ENCODE assay signal across 10 mouse cellular contexts in genomic region chr3:103224231-103224765, GRCm38 (mm10).
"Had no signal": no experiment of that assay in that cellular context is flagged by ENCODE, and none has a peak within 500 bp of the region (broad histone marks: within the 10 kb centered on the region; RNA-seq: fewer than 3 reads in every experiment).

No protein-coding gene starts in this region.

- H3K9ac ChIP-seq: liver, embryonic 14.5 days; lung, embryonic 14.5 days; midbrain, embryonic 13.5 days; midbrain, embryonic 15.5 days; neural tube, embryonic 12.5 days had no signal

- H3K9me3 ChIP-seq: midbrain, embryonic 15.5 days had no signal

- H3K27ac ChIP-seq: liver, embryonic 14.5 days; midbrain, embryonic 13.5 days; midbrain, embryonic 15.5 days; neural tube, embryonic 12.5 days had no signal

- H3K4me1 ChIP-seq: megakaryocyte, embryonic 14.5 days; midbrain, embryonic 13.5 days; midbrain, embryonic 15.5 days; neural tube, embryonic 12.5 days had no signal

- H3K4me3 ChIP-seq: megakaryocyte, embryonic 14.5 days; midbrain, embryonic 13.5 days; midbrain, embryonic 15.5 days; neural tube, embryonic 12.5 days had no signal

- H3K36me3 ChIP-seq: midbrain, embryonic 13.5 days; midbrain, embryonic 15.5 days; neural tube, embryonic 12.5 days had no signal

- DNase-seq: lung, adult 18-20 months; right cerebral cortex, adult 18-20 months; right cerebral cortex, postnatal 25 days; spleen, adult 18-20 months had no signal

- H3K27me3 ChIP-seq: megakaryocyte, embryonic 14.5 days; midbrain, embryonic 13.5 days; midbrain, embryonic 15.5 days; neural tube, embryonic 12.5 days had no signal
